Mouse (Mus musculus) Muller cell, postnatal 12 days (primary cell): ENCODE data around the gene Kctd2.
A peak's percentile ranks its signal among the peaks of the same experiment; 100 is the strongest.
"Not testable (repeated sequence)": the region's sequence is repeated elsewhere in the genome, so short reads cannot be mapped to it uniquely, and the experiment has no call there.

ENCODE experiments used
- DNase-seq: peaks from one replicate; pipeline ENCODE4 v3.0.0-alpha.2; 2015; ENCODE audit errors: inconsistent ontology term

Gene Kctd2

DNA sequence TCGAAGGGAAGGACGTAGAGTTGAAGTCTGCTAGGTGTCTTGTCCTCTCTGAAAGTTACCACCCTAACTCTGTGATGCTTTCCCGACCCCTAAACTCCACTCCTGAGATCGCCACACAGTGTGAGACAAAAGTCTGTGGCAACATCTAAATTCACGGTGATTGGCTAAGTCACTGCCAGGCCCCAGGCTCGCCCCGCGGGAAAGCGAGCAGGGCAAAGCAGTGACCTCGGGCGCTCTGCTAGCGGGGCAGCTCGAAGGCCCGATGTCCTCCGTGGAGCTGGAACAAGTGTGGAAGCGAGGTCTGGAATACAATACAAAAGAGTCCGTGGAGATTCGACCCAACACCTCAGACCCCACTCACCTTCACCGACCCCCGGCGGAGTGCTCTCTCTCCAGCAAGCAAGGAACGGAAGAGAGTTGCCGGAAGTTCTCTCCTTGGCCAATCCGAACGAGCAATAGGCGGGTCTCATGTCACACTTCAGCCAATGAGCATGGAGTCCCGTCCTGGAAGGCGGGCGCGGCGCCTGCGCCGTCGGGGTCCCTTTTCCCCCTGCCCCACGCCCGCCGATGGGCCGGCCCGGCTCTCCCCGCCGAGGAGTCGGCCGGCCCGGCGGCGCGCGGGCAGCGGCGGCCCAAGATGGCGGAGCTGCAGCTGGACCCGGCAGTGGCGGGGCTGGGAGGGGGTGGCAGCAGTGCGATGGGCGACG is at the start of gene Kctd2, which contains the start of gene Atp5h:
Gene Kctd2 (plus strand): TSS at position 598 of the 707 bp plus-strand sequence.
Gene Atp5h (minus strand): TSS at position 432 of the 707 bp plus-strand sequence.
- peak; percentile 97 for DNase-seq

GRCm38 (mm10) chr11:115370368-115370767 is 49.6 kb upstream of the Kctd2 start:
- DNase-seq, result no peak

DNA sequence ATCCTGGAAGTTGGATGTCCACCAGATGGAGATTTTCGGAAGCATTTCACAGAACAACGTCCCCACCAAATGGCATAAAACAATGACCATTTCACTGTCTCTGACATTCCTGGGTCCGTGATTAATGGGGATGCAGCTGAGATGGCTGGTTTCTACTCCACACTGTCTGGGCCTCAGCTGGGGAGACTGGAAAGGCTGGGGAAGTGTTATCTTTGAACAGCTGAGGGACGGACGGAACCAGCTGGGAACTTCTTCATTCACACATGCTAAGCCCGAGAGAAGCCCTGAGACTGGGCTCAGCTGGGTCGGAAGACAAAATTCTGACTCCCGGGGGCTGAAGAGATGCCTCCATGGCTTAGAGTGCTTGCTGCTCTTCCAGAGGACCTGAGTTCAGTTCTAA is 48.6 kb upstream of the Kctd2 start:
- no peak for DNase-seq

GRCm38 (mm10) chr11:115372015-115372414 is 47.9 kb upstream of the Kctd2 start:
- no peak for DNase-seq

GRCm38 (mm10) chr11:115372737-115373136 is 47.2 kb upstream of the Kctd2 start:
- no peak for DNase-seq

DNA sequence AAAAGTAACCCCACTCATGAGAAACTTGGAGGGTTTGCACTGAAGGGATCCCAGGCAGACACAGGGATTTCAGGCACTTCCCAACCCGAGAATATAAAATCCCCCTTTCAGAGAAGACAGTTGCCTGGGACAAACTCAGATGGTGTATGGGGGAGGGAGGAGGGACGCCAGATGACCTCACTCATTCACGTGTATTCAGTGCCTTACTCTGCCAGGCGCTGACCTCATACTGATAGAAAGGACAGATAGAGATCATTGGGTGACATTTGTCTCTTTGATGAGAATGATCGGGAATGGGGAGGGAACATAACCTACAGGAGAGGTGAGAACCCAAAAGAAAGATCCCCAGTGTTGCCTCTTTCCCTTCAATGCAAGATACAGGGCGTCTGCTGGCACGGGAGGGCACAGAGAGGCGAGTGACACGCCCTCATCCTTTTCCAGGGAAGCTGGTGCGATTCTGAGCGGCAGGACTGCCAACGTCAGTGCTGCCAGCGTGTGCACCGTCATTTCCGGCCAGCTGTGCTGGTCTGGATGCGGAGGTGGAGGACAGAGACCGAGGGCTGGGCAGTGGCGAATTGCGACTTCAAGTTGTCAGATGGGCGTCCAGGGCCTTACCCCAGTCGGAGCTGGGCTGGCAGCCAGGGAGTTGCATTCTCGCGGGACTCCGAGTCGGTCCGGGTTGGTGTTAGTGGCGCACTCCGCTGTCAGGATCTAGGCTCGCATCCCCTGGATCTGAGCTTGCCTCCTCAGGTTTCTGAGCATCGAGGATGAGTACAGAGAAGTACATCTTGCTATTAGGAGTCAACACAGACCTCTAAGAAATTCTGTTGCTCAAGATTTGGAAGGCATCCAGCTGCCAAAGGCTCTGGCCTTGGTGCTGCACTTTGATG is 45.9 kb upstream of the Kctd2 start:
- DNase-seq, result peak; percentile 82

GRCm38 (mm10) chr11:115374695-115375425 is 45.1 kb upstream of the Kctd2 start:
- DNase-seq, result no peak

GRCm38 (mm10) chr11:115376722-115377121 is 43.2 kb upstream of the Kctd2 start:
- no peak for DNase-seq

DNA sequence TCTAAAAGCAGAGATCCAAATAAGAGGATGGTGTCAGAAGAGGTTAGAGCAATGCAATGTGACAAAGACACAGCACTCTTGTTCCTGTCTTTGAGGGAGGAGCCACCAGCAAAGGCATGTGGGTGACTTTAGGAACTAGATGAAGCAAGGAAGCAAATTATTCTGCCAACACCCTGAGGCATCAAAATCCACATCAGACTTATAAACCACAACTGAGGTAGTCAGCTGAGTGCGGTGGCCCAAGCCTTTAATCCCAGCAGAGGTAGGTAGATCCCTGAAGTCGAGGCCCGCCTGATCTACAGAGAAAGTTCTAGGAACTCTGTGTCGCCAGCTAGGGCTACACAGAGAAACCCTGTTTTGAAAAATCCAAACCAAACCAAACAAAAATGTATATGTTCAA is 42.7 kb upstream of the Kctd2 start:
- no peak for DNase-seq

DNA sequence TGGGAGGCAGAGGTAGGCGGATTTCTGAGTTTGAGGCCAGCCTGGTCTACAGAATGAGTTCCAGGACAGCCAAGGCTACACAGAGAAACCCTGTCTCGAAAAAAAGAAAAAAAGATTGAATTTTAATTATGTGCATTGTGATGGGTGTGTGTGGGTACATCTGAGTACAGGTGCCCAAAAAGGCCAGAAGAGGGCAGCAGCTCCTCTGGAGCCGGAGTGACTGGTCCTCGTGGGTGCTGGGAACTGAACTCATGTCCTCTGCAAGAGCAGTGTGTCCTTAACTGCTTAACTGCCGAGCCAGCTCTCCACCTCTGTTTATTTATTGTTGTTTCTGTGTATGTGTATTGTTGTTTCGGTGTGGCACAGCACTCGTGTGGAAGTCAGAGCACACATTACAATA is 42.1 kb upstream of the Kctd2 start:
- no peak for DNase-seq

- DNase-seq, result no peak
These were observed 38.7 kb upstream of the Kctd2 start for GRCm38 (mm10) chr11:115381276-115381675.

- DNase-seq, result peak; percentile 94
These were observed 38.0 kb upstream of the Kctd2 start, which contains the start of gene Cdr2l for GRCm38 (mm10) chr11:115381743-115382539. Gene Cdr2l (plus strand): TSS chr11:115381916.

DNA sequence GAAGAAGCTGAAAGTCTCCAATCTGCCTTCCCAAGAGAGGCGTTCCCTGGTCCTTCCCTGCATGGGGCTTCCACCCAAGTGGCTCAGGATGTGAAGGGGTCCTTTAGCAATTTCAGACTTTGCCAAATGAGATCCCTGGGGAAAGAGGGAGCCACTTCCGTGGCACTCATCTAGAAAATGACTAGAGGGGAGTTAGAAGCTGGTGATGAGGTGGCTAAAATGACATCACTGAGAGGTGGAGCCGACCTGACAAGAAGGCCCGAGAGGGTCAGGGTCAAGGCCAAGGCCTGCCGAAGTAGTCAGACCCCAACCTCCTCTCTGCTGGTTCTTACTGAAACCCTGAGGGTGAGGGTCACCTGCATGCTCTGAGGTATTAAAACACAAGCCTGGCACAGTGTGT is 37.0 kb upstream of the Kctd2 start:
- no peak for DNase-seq

DNA sequence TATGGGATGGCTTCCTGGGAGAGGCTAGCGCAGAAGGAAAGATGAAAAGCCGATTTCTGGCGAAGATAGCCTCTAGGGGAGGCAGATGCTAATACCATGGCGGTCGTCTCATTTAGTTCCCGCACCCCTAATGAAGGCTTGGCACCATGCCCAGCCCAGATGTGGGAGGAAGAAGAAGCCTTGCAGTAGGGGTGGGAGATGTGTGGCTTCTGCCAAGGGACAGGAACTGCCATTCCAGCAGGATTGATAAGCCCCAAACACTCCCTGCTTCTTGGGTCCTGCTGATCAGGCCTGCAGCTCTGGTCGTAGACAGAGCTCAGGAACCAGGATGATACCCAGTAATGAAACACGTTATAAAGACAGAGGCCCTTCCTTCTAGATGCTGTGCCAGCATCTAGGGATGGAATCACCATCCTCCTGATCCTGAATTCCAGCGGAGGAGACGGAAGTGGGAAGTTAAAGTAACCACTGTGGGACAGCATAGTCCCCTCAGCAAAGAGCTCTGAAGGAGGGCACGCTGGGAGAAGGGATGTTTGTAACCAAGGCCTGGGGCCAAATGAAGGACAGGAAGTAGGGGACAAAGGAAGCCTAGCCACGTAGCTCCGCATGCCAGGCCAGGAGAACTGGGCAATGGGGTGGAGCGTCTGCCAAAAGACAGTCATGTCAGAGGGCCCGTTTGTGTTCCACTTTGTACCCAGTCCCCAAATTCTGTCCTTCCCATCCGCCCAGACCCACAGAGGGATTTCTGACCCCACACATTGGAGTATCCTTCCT is 36.0 kb upstream of the Kctd2 start:
- DNase-seq, result peak; percentile 29

- peak; percentile 8 for DNase-seq
These were observed 35.3 kb upstream of the Kctd2 start for GRCm38 (mm10) chr11:115384587-115384986.

DNA sequence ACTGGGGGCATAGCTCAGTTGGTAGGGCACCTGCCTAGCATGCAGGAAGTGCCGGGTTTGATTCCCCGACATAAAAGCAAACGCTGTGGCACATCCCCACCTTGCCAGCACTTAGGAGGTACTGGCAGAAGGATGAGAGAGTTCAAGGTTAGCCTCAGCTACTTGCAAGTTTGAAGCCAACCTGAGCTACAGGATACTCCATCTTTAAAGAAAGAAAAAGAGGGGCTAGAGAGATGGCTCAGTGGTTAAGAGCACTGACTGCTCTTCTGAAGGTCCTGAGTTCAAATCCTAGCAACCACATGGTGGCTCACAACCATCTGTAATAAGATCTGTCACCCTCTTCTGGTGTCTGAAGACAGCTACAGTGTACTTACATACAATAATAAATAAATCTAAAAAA is 33.1 kb upstream of the Kctd2 start:
- DNase-seq, result not testable (repeated sequence)

GRCm38 (mm10) chr11:115391358-115391757 is 28.6 kb upstream of the Kctd2 start:
- no peak for DNase-seq

- DNase-seq, result no peak
These were observed 26.1 kb upstream of the Kctd2 start for GRCm38 (mm10) chr11:115393721-115394325.

- DNase-seq, result no peak
These were observed 21.8 kb upstream of the Kctd2 start for GRCm38 (mm10) chr11:115398085-115398484.

- DNase-seq, result peak; percentile 73
These were observed 19.8 kb upstream of the Kctd2 start for GRCm38 (mm10) chr11:115400126-115400525.
